Mouse (Mus musculus) neural tube, embryonic 15.5 days (tissue): ENCODE results near the gene Wdr60. TPM values are rescaled to one million over a fixed set of nuclear protein-coding genes. Genes with fewer than 3 reads are reported as not detected.
"Not testable (repeated sequence)": the region's sequence is repeated elsewhere in the genome, so short reads cannot be mapped to it uniquely, and the experiment has no call there.

Source experiments
- ATAC-seq: fragments of 200-750 bp; cut with Nextera tagmentation; 2 replicates; pipeline ENCODE4 v1.8.0; 2017; ENCODE audit warnings: mild to moderate bottlenecking, moderate TSS enrichment, moderate library complexity; ENCODE audit not compliant: low FRiP score
- H3K27ac ChIP-seq: fragments of 300-500 bp; sonication (generic); replicated peaks from 2 replicates; pipeline ENCODE4 v1.5.1; 2015; ENCODE audit warnings: mild to moderate bottlenecking, inconsistent platforms
- H3K27me3 ChIP-seq: fragments of 300-500 bp; sonication (generic); replicated peaks from 2 replicates; pipeline ENCODE4 v1.6.1; 2015; ENCODE audit warnings: inconsistent platforms
- H3K36me3 ChIP-seq: fragments of 300-500 bp; sonication (generic); 2 replicates; pipeline ENCODE4 v1.6.1; 2015; ENCODE audit warnings: inconsistent platforms
- H3K4me1 ChIP-seq: fragments of 300-500 bp; sonication (generic); 2 replicates; pipeline ENCODE4 v1.6.1; 2015; ENCODE audit warnings: inconsistent platforms
- H3K4me2 ChIP-seq: fragments of 300-500 bp; sonication (generic); 2 replicates; pipeline ENCODE4 v1.6.1; 2015; ENCODE audit warnings: inconsistent platforms, mild to moderate bottlenecking, moderate library complexity
- H3K4me3 ChIP-seq: fragments of 300-500 bp; sonication (generic); replicated peaks from 2 replicates; pipeline ENCODE4 v1.5.1; 2015; ENCODE audit warnings: mild to moderate bottlenecking, inconsistent platforms
- H3K9ac ChIP-seq: fragments of 300-500 bp; sonication (generic); replicated peaks from 2 replicates; pipeline ENCODE4 v1.6.1; 2015; ENCODE audit warnings: mild to moderate bottlenecking, inconsistent platforms
- H3K9me3 ChIP-seq: fragments of 300-500 bp; sonication (generic); replicated peaks from 2 replicates; pipeline ENCODE4 v1.6.1; 2016; ENCODE audit warnings: inconsistent platforms
- WGBS: fragments of 180-500 bp; shearing (Covaris S2); methylation state at CpG from one replicate; pipeline ENCODE4 v1.1.7; 2015; ENCODE audit warnings: mixed read lengths; 5-methylcytosine and 5-hydroxymethylcytosine counted together
- polyA plus RNA-seq: library from polyadenylated mRNA; unstranded; fragments of >200 nt; fragmentation: Nextera tagmentation; extraction: Ambion mirVana; gene quantifications from 2 replicates; pipeline ENCODE4 v1.2.1, GENCODE M21; 2015

The Wdr60 gene
- polyA plus RNA-seq, 1 experiment from 2014 or later, result 22.1 TPM

DNA sequence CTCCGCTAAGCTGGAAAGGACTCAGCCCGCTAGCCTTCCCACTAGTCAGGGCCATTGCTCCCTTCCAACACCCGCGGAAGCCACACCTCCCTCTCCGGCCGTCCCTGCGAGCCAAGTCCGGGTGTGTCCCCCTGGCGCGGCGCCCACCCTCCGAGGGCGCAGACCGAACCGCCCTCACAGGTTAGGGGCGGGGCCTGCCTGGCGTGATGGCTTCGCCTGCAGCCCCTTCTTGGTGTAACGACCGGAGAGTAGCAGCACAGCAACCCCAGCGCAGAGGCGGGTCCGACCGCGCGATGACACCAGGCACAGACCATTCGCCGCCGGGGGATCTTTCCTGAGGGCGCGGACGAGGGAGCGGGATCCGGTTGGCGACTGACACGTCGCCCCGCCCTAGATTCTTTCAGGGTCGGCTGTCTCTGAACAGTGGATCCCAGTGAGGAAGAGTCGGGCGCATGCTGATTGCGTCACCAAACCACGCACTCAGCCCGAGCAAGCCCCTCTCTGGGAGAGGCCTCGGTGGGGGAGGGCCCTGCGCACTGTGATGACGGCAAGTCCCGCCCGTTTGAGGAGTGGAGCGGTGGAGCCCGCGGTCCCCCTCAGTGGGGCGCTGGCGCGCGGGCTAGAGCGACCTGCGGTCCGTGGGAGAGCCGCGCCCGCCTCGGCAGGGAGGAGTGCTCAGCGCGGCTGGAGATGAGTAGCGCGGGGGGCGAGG, 18.0 kb upstream of the Wdr60 start, which contains the start of gene Esyt2:
TSS of gene Esyt2 (plus strand) at position 544 of the 712 bp plus-strand sequence.
- no peaks in the 10 kb centered on the region for H3K36me3 ChIP-seq
- H3K4me2 ChIP-seq, result peak within 1 kb of the TSS; percentile 94
- peak within 1 kb of the TSS; percentile 88 for H3K9ac ChIP-seq
- ATAC-seq, result peak; percentile 97
- H3K9me3 ChIP-seq, result no peaks in the 10 kb centered on the region
- H3K27me3 ChIP-seq, result no peaks in the 10 kb centered on the region
- H3K4me1 ChIP-seq, result peaks cover 13% of the 10 kb centered on the region
- WGBS, result under 1% methylated on average over 66 of the region's 68 CpGs
- peak within 1 kb of the TSS; percentile 99 for H3K27ac ChIP-seq
- H3K4me3 ChIP-seq, result peak within 1 kb of the TSS; percentile 78

DNA sequence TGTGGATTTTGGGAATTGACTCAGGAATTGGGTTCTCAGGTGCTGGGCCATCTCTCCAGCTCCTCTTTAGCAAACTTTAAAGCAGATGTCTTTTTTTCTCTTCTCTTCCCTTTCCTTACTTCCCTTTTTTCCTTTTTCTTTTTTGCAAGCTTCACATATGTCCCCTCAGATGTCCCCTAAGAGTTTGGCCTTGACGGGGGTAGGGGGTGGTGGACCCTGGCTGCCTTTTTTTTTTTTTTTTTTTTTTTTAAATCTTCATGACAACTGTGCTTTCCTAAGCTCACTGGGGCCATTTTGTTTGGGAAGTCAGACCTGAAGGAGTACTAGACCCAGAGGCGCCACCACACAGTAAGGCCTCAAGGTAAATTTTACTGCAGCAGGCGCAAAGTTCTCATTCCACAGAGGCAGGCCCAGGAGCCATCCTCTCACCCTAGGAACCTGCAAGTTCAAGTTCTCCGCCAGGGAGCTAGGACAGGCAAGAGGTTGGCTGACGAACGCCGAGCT, 17.4 kb upstream of the Wdr60 start:
- Histone ChIP-seq H3K9ac (peak overlapping the region; percentile 84), H3K36me3 (no peaks in the 10 kb centered on the region), H3K27ac (peak overlapping the region; percentile 99), H3K27me3 (no peaks in the 10 kb centered on the region), H3K9me3 (no peaks in the 10 kb centered on the region), H3K4me1 (peaks cover 13% of the 10 kb centered on the region), H3K4me2 (peak overlapping the region; percentile 94), H3K4me3 (peak overlapping the region; percentile 78)
- WGBS, result 5% methylated on average over 7 of the region's 7 CpGs
- no peak for ATAC-seq

DNA sequence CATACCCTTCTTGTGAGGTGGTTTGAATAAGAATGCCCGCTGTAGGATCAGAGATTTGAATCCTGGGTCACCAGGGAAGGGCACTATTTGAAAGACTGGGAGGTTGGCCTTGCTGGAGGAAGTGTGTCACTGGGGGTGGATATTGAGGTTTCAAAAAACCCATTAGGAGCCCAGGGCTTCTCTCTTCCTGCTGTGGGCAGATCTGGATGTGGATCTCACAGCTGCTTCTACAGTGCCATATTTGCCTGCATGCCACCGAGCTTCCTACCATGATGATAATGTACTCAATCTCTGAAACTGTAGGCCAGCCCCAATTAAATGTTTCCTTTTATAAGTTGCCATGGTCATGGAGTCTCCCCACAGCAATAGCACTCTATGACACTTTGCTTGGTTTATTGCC, 16.4 kb upstream of the Wdr60 start:
- H3K4me3 ChIP-seq, result no peak overlapping the region
- peaks cover 13% of the 10 kb centered on the region for H3K4me1 ChIP-seq
- no peak overlapping the region for H3K27ac ChIP-seq
- no peaks in the 10 kb centered on the region for H3K9me3 ChIP-seq
- H3K27me3 ChIP-seq, result no peaks in the 10 kb centered on the region
- WGBS, result 88% methylated on average over 2 of the region's 2 CpGs
- H3K9ac ChIP-seq, result no peak overlapping the region
- no peak overlapping the region for H3K4me2 ChIP-seq
- ATAC-seq, result no peak
- no peaks in the 10 kb centered on the region for H3K36me3 ChIP-seq

DNA sequence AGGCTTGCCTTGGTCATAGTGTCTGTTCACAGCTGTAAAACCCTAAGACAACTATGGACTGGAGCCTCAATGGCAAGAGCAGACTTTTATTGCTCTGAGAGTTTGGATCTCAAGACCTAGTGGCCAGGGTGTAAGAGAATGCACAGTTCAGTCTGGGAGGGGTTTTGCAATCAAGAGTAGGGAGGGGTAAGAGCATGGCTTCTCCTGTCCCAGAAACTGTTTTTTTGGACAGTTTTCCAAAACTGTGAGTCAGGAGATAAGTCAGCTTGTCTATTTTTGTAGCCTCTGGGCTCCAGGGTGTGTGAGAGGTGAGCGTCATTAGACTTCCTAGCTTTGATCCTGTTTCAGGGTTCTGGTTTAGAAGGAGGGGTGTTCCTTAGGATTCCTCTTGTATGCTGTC, 15.7 kb upstream of the Wdr60 start:
- peaks cover 13% of the 10 kb centered on the region for H3K4me1 ChIP-seq

DNA sequence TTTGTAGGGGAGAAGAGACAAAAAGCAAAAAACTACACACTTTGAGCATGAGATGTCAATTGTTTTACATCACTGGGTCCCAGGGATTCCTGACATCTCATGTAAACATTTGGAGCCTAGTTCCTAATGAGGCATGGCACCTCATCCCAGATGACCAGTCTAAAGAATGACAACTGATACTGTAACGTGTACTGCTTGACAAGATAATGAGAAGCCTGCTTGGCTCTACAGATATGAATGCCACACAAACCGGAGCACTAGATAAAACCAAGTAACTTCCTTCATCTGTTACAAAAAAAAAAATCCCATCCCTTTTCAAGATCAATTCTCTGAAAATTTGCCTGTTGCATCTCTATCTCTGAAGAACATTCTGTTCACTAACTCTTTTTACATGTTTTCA, 14.1 kb upstream of the Wdr60 start:
- Histone ChIP-seq H3K4me3 (no peak overlapping the region), H3K27me3 (no peaks in the 10 kb centered on the region), H3K4me1 (peaks cover 8% of the 10 kb centered on the region), H3K27ac (no peak overlapping the region), H3K4me2 (no peak overlapping the region), H3K9ac (no peak overlapping the region), H3K9me3 (no peaks in the 10 kb centered on the region), H3K36me3 (no peaks in the 10 kb centered on the region)
- no peak for ATAC-seq
- 88% methylated on average over 2 of the region's 2 CpGs for WGBS

More for the DNA sequence above, 15.7 kb upstream of the Wdr60 start:
- Histone ChIP-seq H3K36me3 (no peaks in the 10 kb centered on the region), H3K9me3 (no peaks in the 10 kb centered on the region), H3K9ac (no peak overlapping the region), H3K4me2 (no peak overlapping the region), H3K27me3 (no peaks in the 10 kb centered on the region), H3K27ac (no peak overlapping the region), H3K4me3 (no peak overlapping the region)
- ATAC-seq, result no peak
- WGBS, result 87% methylated on average over 1 of the region's 1 CpGs

DNA sequence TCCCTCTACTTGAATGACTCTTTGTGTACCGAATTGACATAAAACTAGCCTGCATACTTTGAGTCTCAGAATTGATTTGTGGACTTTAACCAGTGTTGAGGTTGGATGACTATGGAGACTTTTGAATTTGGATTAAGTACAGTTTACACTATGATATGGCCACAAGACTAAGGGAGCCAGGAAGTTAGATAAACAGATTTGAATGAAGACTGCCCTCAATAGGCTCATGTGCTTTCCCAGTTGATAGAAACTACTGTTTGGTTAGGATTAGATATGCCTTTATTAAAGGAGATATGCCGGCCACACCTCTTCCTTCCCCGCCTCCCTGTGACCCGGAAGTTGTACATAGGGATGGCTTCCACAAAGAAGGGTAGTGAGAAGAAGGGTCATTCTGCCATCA, 12.8 kb upstream of the Wdr60 start:
- ATAC-seq, result no peak
- Histone ChIP-seq H3K9me3 (no peaks in the 10 kb centered on the region), H3K27ac (no peak overlapping the region)

DNA sequence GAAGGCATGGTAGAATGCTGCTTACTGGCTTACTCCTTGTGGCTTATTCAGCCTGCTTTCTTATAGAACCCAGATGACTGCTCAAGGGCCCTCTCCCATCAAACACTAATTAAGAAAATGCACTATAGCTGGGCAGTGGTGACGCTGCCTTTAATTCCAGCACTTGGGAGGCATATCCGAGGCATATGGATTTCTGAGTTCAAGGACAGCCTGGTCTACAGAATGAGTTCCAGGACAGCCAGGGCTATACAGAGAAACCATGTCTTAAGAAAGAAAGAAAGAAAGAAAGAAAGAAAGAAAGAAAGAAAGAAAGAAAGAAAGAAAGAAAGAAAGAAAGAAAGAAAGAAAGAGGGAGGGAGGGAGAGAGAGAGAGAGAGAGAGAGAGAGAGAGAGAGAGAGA, 12.3 kb upstream of the Wdr60 start, which contains the start of gene Gm11027:
TSS of gene Gm11027 (plus strand) at position 301 of the 400 bp plus-strand sequence.
- H3K4me2 ChIP-seq, H3K4me1 ChIP-seq, H3K27ac ChIP-seq, H3K27me3 ChIP-seq, H3K4me3 ChIP-seq, ATAC-seq, H3K9me3 ChIP-seq, H3K36me3 ChIP-seq, H3K9ac ChIP-seq: not testable (repeated sequence)
- WGBS, result 82% methylated on average over 2 of the region's 2 CpGs

More for the DNA sequence above, 12.8 kb upstream of the Wdr60 start:
- Histone ChIP-seq H3K9ac (no peak overlapping the region), H3K27me3 (no peaks in the 10 kb centered on the region), H3K4me1 (peaks cover 5% of the 10 kb centered on the region), H3K4me2 (no peak overlapping the region), H3K4me3 (no peak overlapping the region), H3K36me3 (no peaks in the 10 kb centered on the region)
- 93% methylated on average over 4 of the region's 4 CpGs for WGBS

DNA sequence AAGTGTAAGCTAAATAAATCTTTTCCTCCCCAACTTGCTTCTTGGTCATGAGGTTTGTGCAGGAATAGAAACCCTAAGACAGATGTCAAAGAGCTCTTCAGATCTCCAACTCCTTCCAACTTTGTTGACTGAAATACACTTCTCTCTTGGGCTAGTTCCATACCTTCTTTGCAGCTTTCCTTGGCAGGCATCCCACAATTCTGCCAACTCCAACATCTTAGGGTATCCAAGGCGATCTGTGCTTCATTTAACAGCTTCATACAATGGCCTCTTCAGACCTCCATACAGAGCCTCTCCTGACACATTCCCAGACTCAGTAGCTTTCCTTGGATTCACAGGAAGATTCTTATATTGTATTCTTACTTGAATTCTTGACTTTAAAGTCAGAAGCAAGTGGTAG, 10.9 kb upstream of the Wdr60 start:
- ATAC-seq, result no peak
- Histone ChIP-seq H3K27me3 (no peaks in the 10 kb centered on the region), H3K9ac (no peak overlapping the region), H3K4me2 (no peak overlapping the region), H3K27ac (no peak overlapping the region), H3K9me3 (no peaks in the 10 kb centered on the region), H3K4me3 (no peak overlapping the region), H3K4me1 (no peaks in the 10 kb centered on the region), H3K36me3 (no peaks in the 10 kb centered on the region)
- WGBS, result 47% methylated on average over 1 of the region's 1 CpGs

DNA sequence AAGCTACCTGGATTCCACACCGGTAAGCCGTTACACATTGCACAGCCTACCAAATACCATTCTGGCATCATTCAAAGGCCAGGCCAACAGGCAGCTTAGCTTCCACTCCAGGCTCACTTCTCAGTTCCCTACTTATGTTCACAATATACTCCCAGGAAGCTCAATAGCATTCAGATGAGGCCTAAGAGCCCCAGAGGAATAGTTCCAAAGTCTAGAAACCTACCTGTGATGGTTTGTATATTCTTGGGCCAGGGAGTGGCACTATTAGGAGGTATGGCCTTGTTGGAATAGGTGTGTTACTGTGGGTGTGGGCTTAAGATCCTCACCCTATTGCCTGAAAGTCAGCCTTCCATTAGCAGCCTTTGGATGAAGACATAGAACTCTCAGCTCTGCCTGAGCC, 8.2 kb upstream of the Wdr60 start:
- no peaks in the 10 kb centered on the region for H3K9me3 ChIP-seq
- H3K4me2 ChIP-seq, result no peak overlapping the region
- H3K4me1 ChIP-seq, result no peaks in the 10 kb centered on the region
- H3K9ac ChIP-seq, result no peak overlapping the region
- H3K36me3 ChIP-seq, result no peaks in the 10 kb centered on the region
- no peaks in the 10 kb centered on the region for H3K27me3 ChIP-seq
- no peak overlapping the region for H3K27ac ChIP-seq
- ATAC-seq, result no peak
- WGBS, result 97% methylated on average over 2 of the region's 2 CpGs
- no peak overlapping the region for H3K4me3 ChIP-seq

DNA sequence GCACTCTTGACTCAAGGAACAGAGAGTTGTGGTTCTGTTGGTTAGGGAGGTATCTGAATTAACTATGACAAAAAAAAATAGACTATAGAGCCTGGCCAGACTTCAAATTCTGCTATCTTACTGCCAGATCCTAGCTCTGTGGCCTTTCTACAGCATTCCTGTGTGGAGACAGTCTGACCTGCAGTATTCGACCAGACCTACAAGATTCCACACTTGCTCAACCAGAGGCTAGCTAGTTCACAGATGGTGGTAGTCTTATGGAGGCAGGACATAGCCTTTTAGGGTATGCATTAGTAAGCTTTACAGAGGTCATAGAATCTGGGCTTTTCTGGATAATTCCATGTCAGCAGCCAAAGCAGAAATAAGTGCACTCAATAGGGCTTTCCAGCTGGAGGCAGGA, 7.7 kb upstream of the Wdr60 start:
- no peaks in the 10 kb centered on the region for H3K27me3 ChIP-seq

DNA sequence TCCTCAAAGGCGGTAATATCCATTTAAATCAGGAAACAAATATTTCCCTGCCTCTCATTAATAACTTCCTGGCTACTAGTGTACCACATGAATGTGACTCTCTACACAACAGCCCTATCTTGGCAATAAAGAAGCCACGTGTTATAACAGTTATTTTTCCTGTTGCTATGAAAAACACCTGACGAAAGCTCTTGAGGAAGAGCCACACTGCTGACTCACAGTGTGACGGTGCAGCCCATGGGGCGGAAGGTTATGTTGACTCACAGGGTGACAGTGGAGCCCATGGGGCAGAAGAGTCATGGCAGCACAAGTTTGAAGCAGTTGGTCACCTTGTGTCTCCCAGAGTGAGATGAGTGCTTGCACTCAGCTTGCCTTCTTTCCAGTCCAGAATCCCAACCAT, 6.6 kb upstream of the Wdr60 start:
- H3K9me3 ChIP-seq, result no peaks in the 10 kb centered on the region
- H3K4me1 ChIP-seq, result no peaks in the 10 kb centered on the region
- no peak for ATAC-seq
- H3K9ac ChIP-seq, result no peak overlapping the region
- no peaks in the 10 kb centered on the region for H3K36me3 ChIP-seq
- H3K27ac ChIP-seq, result no peak overlapping the region
- no peaks in the 10 kb centered on the region for H3K27me3 ChIP-seq
- WGBS, result 81% methylated on average over 5 of the region's 5 CpGs
- no peak overlapping the region for H3K4me3 ChIP-seq
- no peak overlapping the region for H3K4me2 ChIP-seq

More for the DNA sequence above, 7.7 kb upstream of the Wdr60 start:
- WGBS, result 78% methylated on average over 1 of the region's 1 CpGs
- no peaks in the 10 kb centered on the region for H3K4me1 ChIP-seq
- no peaks in the 10 kb centered on the region for H3K36me3 ChIP-seq
- ATAC-seq, result no peak
- no peak overlapping the region for H3K4me3 ChIP-seq
- no peak overlapping the region for H3K9ac ChIP-seq
- no peaks in the 10 kb centered on the region for H3K9me3 ChIP-seq
- H3K4me2 ChIP-seq, result no peak overlapping the region
- H3K27ac ChIP-seq, result no peak overlapping the region

DNA sequence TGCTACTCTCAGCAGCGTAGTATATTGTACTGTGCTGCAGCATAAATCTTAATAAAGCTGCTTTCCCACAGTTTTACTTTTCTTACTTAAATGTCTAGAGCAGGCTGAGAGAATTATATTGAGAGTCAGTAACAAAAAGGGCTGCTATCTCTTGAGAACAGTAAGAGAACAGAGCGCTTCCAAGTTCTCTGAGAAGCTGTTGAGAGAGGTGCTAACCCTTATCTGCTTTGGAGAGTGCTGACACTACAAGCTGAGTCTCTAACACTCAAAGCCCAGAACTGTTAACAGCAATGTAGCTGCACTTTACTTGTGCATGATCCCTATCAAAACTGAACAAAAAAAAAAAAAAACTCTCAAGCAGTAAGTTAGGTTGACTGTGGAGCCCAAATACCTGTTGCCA, 2.5 kb upstream of the Wdr60 start:
- Histone ChIP-seq H3K9me3 (no peaks in the 10 kb centered on the region), H3K4me2 (no peak overlapping the region), H3K27me3 (no peaks in the 10 kb centered on the region), H3K9ac (no peak overlapping the region), H3K4me3 (no peak overlapping the region), H3K36me3 (no peaks in the 10 kb centered on the region), H3K4me1 (peaks cover 3% of the 10 kb centered on the region; the same call in 1 of the 2 replicates), H3K27ac (no peak overlapping the region)
- ATAC-seq, result no peak
- WGBS, result 83% methylated on average over 2 of the region's 2 CpGs
